Mouse (Mus musculus): ENCODE results near the gene Pip5k1b. TPM values are rescaled to one million over a fixed set of nuclear protein-coding genes. Genes with fewer than 3 reads are reported as not detected.
A peak's percentile ranks its signal among the peaks of the same experiment; 100 is the strongest.

Gene Pip5k1b
- polyA plus RNA-seq, 1 experiment: 0.24 TPM

DNA sequence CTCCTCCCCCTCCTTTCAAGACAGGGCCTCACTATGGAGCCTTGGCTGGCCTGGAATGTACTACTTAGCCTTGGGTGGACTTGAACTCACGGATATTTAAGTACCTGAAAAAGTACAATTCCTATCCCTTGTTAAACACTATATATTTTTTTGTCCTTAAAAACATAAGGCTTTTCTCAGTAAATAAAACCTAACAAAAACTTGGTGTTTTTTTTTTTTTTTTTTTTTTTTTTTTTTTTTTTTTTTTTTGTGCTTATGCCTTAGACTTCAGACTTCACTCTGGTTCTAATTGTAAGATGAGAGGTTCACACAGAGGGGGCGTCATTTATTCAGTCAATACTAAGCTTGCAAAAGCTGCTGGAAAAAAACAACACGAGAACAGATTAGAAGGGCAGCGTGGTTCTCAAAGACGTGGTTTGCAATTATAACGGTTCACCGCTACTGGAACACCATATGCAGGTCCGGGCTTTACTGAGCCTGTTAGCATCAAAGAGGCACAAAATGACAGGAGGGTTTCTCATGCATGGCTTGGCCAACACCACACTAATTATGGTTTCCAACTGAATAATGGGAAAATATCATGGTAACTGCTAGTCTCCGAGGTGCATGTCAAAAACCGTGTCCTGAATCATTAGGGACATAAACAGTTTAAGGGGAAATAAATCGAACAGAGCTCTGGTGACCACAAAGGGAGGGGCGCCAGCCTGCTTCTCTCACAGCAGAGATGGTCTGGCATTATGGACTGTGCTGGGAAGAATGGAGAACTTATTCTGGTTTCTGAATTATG, 242.9 kb downstream of the Pip5k1b start:
- no peak overlapping the region for H3ac ChIP-seq (ENCODE audit: control insufficient read depth, insufficient read length)
- TF ChIP-seq E2F4 (IDR thresholded peaks at IDR 0.05; ENCODE audit: insufficient read depth) (no peak), MYOD1 (IDR thresholded peaks at IDR 0.05; ENCODE audit: control insufficient read depth in 1 of 3, insufficient read length in 2 of 3, low read depth in 2 of 3) (no peak)
- no peaks in the 10 kb centered on the region for H3K36me3 ChIP-seq (ENCODE audit: control insufficient read depth, insufficient read depth)
- H3K27me3 ChIP-seq (ENCODE audit: control insufficient read depth, insufficient read depth, insufficient read length): no peaks in the 10 kb centered on the region
- H3K4me3 ChIP-seq: no peak overlapping the region
- no peak overlapping the region for H3K4me2 ChIP-seq (ENCODE audit: low read depth)
- H3K79me2 ChIP-seq (ENCODE audit: control insufficient read depth, insufficient read depth): no peaks in the 10 kb centered on the region

DNA sequence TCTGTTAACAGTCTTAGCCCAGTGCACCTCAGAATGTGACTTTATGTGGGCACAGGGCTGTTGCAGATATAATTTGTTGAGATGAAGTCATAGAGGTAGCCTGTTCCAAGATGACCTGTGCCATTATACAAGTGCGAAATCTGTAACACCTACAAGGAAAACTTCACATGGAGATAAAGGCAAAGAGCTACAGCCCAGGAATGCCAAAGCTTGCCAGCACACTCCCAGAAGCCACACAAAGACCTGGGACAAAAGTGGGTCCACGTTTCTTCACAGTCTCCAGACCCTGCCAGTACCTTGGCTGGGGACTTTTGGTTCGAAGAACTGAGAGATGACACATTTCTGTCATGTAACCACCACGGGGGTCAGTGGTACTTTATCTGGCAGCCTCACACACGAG, 243.6 kb downstream of the Pip5k1b start:
- H3K4me2 ChIP-seq (ENCODE audit: low read depth): no peak overlapping the region
- H3K27me3 ChIP-seq (ENCODE audit: control insufficient read depth, insufficient read depth, insufficient read length): no peaks in the 10 kb centered on the region
- no peak overlapping the region for H3ac ChIP-seq (ENCODE audit: control insufficient read depth, insufficient read length)
- no peaks in the 10 kb centered on the region for H3K36me3 ChIP-seq (ENCODE audit: control insufficient read depth, insufficient read depth)
- H3K79me2 ChIP-seq (ENCODE audit: control insufficient read depth, insufficient read depth): no peaks in the 10 kb centered on the region
- H3K4me3 ChIP-seq: no peak overlapping the region
- no peak for TF ChIP-seq REST (IDR thresholded peaks at IDR 0.05; ENCODE audit: insufficient read depth, insufficient read length)

DNA sequence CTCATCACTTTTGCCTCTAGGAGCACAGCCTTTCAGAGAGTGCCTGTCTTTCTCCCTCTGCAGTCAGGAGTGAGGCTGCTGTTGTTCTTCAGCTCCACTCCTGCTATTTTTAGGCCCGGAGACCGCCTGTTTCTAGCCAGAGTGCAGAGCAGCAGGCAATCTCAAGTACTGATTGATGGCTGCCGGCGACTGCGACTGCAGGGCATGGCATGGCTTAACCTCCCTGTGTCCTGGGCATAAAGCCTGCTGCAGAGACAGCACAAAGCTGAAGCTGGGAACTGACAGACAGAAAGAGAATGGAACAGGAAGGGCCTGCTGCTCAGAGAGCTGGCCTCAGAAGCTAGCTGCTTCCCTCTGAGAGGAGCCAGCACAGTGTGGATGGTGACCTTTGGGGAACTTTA, 247.4 kb downstream of the Pip5k1b start:
- no peaks in the 10 kb centered on the region for H3K79me2 ChIP-seq (ENCODE audit: control insufficient read depth, insufficient read depth)
- H3ac ChIP-seq (ENCODE audit: control insufficient read depth, insufficient read length): no peak overlapping the region
- H3K4me3 ChIP-seq: no peak overlapping the region
- H3K27me3 ChIP-seq (ENCODE audit: control insufficient read depth, insufficient read depth, insufficient read length): no peaks in the 10 kb centered on the region
- peak overlapping the region; percentile 12 for H3K4me2 ChIP-seq (ENCODE audit: low read depth)
- no peak for TF ChIP-seq MAX (IDR thresholded peaks at IDR 0.05; ENCODE audit: low read depth)
- TF ChIP-seq USF1 (IDR thresholded peaks at IDR 0.05; ENCODE audit: low read depth): no peak
- no peak for TF ChIP-seq TCF3 (IDR thresholded peaks at IDR 0.05; ENCODE audit: insufficient read length, low read depth)
- no peaks in the 10 kb centered on the region for H3K36me3 ChIP-seq (ENCODE audit: control insufficient read depth, insufficient read depth)

DNA sequence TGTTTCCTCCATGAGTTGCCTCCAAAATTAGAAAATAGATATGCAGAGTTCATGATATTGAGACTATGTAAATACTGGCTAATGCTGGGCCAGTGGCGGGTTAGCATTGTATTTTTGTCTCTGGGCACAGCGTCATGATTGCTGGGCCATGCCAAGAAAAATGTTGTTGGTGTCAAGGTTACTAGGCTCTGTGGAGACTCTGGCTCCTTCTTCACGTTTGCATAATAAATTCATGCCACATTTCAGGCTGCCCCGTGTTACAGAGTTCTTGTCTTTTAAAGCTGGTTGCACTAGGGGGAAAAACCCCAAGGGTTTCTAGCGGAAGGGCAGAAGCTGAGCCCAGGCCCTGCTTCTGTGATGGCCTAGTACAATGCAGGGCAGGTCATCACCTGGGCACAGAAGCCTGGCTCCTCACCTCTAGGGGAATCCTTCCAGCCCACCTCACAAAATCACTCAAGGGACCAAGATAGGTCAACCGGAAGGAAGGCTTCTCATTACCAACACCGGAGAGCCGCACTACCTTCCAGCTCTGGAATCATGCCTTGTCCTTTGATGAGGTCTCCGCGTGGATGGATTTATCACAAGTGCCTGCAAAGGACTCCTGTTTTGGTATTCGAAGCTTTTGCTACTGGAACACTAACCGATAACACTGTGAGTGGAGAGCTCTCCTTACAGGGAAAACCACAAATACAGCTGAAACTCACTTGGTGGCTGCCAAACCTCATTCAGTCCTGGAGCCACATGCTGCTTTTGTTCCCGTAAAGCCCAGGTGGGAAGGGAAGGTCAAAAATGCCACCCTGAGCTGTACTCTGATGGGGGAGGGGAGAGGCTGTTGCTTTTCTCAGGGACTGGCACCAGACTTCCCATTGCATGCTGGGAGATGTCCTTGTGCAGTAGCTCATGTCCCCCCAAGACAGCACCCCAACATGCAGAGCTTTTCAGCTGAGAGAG, 248.1 kb downstream of the Pip5k1b start:
- no peaks in the 10 kb centered on the region for H3K79me2 ChIP-seq (ENCODE audit: control insufficient read depth, insufficient read depth)
- peak overlapping the region; percentile 12 for H3K4me2 ChIP-seq (ENCODE audit: low read depth)
- no peak for TF ChIP-seq MYOG (IDR thresholded peaks at IDR 0.05; ENCODE audit: control insufficient read depth in 1 of 3, insufficient read depth in 1 of 3, insufficient read length in 2 of 3, low read depth in 2 of 3)
- TF ChIP-seq USF1 (IDR thresholded peaks at IDR 0.05; ENCODE audit: low read depth): no peak
- TF ChIP-seq SRF (IDR thresholded peaks at IDR 0.05; ENCODE audit: control insufficient read depth, insufficient read length, low read depth): no peak
- no peak for TF ChIP-seq CEBPB (IDR thresholded peaks at IDR 0.05; ENCODE audit: insufficient read depth, poor library complexity, severe bottlenecking)
- no peak for TF ChIP-seq MYOD1 (IDR thresholded peaks at IDR 0.05; ENCODE audit: control insufficient read depth in 1 of 3, insufficient read length in 2 of 3, low read depth in 2 of 3)
- TF ChIP-seq TCF3 (IDR thresholded peaks at IDR 0.05; ENCODE audit: insufficient read length, low read depth): no peak
- no peak for TF ChIP-seq POLR2AphosphoS2 (IDR thresholded peaks at IDR 0.05; ENCODE audit: insufficient read length, low read depth)
- TF ChIP-seq REST (IDR thresholded peaks at IDR 0.05; ENCODE audit: insufficient read depth, insufficient read length): no peak
- TF ChIP-seq POLR2A (IDR thresholded peaks at IDR 0.05; ENCODE audit: insufficient read length, low read depth): no peak
- no peak for TF ChIP-seq E2F4 (IDR thresholded peaks at IDR 0.05; ENCODE audit: insufficient read depth)
- no peak for TF ChIP-seq TCF12 (IDR thresholded peaks at IDR 0.05; ENCODE audit: insufficient read depth, poor library complexity, severe bottlenecking)
- TF ChIP-seq MAX (IDR thresholded peaks at IDR 0.05; ENCODE audit: low read depth): no peak
- H3ac ChIP-seq (ENCODE audit: control insufficient read depth, insufficient read length): no peak overlapping the region
- H3K27me3 ChIP-seq (ENCODE audit: control insufficient read depth, insufficient read depth, insufficient read length): no peaks in the 10 kb centered on the region
- no peaks in the 10 kb centered on the region for H3K36me3 ChIP-seq (ENCODE audit: control insufficient read depth, insufficient read depth)
- no peak overlapping the region for H3K4me3 ChIP-seq

DNA sequence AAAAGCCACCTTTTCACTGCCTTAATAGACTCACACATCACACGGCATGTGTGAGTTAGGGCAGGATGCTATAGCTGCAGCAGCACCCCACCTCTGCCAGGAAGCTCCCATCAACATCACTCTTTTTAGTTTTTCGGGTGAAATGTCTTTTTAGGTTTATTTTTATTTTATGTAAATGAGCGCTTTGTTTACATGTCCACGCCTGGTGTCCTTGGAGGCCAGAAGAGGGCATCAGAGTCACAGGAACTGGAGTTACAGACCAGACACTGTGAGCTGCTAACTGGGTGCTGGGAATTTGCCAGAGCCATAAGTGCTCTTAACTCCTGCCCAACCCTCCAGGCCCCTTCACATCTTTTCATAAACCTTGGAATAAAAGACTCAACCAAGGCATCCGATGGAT, 249.3 kb downstream of the Pip5k1b start:
- H3K79me2 ChIP-seq (ENCODE audit: control insufficient read depth, insufficient read depth): no peaks in the 10 kb centered on the region
- no peak overlapping the region for H3K4me2 ChIP-seq (ENCODE audit: low read depth)
- no peak overlapping the region for H3ac ChIP-seq (ENCODE audit: control insufficient read depth, insufficient read length)
- H3K36me3 ChIP-seq (ENCODE audit: control insufficient read depth, insufficient read depth): no peaks in the 10 kb centered on the region
- TF ChIP-seq POLR2AphosphoS2 (IDR thresholded peaks at IDR 0.05; ENCODE audit: insufficient read length, low read depth) (no peak), SRF (IDR thresholded peaks at IDR 0.05; ENCODE audit: control insufficient read depth, insufficient read length, low read depth) (no peak), MYOD1 (IDR thresholded peaks at IDR 0.05; ENCODE audit: control insufficient read depth in 1 of 3, insufficient read length in 2 of 3, low read depth in 2 of 3) (no peak), TCF12 (IDR thresholded peaks at IDR 0.05; ENCODE audit: insufficient read depth, poor library complexity, severe bottlenecking) (no peak), USF1 (IDR thresholded peaks at IDR 0.05; ENCODE audit: low read depth) (no peak), TCF3 (IDR thresholded peaks at IDR 0.05; ENCODE audit: insufficient read length, low read depth) (no peak), CEBPB (IDR thresholded peaks at IDR 0.05; ENCODE audit: insufficient read depth, poor library complexity, severe bottlenecking) (no peak), MAX (IDR thresholded peaks at IDR 0.05; ENCODE audit: low read depth) (no peak), REST (IDR thresholded peaks at IDR 0.05; ENCODE audit: insufficient read depth, insufficient read length) (no peak), E2F4 (IDR thresholded peaks at IDR 0.05; ENCODE audit: insufficient read depth) (no peak), POLR2A (IDR thresholded peaks at IDR 0.05; ENCODE audit: insufficient read length, low read depth) (no peak), MYOG (IDR thresholded peaks at IDR 0.05; ENCODE audit: control insufficient read depth in 1 of 3, insufficient read depth in 1 of 3, insufficient read length in 2 of 3, low read depth in 2 of 3) (no peak)
- no peaks in the 10 kb centered on the region for H3K27me3 ChIP-seq (ENCODE audit: control insufficient read depth, insufficient read depth, insufficient read length)
- no peak overlapping the region for H3K4me3 ChIP-seq

Data from myocyte (in vitro differentiated cells).